Mouse (Mus musculus): ENCODE measurements around the gene Ndufa11. TPM values are rescaled to one million over a fixed set of nuclear protein-coding genes. Genes with fewer than 3 reads are reported as not detected.

Gene Ndufa11
- polyA plus RNA-seq (2015; fragmentation: Nextera tagmentation; extraction: Ambion mirVana): 516 and 531 TPM in 2 replicates

GRCm38 (mm10) chr17:56717363-56718058, at the start of gene Ndufa11, which contains the start of gene Vmac:
Gene Ndufa11 (plus strand): TSS chr17:56717767.
Gene Vmac (minus strand): TSS chr17:56718022.
- peak within 1 kb of the TSS; percentile 91 for H3K27ac ChIP-seq
- H3K9ac ChIP-seq: peak within 1 kb of the TSS; percentile 92
- under 1% methylated on average over 59 of the region's 59 CpGs for WGBS
- peak; percentile 81 for ATAC-seq (replicated peaks)
- peak within 1 kb of the TSS; percentile 79 for H3K4me3 ChIP-seq
- peaks cover 33% of the 10 kb centered on the region for H3K4me1 ChIP-seq
- peaks cover 11% of the 10 kb centered on the region; the same call in 1 of the 2 replicates for H3K36me3 ChIP-seq (replicated peaks)
- peak within 1 kb of the TSS; percentile 84 for H3K4me2 ChIP-seq
- no peaks in the 10 kb centered on the region for H3K27me3 ChIP-seq (replicated peaks)
- H3K9me3 ChIP-seq: no peaks in the 10 kb centered on the region

GRCm38 (mm10) chr17:56668384-56669144, 49.0 kb upstream of the Ndufa11 start:
- H3K4me1 ChIP-seq: peaks cover 7% of the 10 kb centered on the region
- H3K4me2 ChIP-seq: peak overlapping the region; percentile 87
- 0 out of 2 replicates have a peak, but pooled peaks cover 6% of the 10 kb centered on the region for H3K27me3 ChIP-seq (replicated peaks)
- H3K9me3 ChIP-seq: no peaks in the 10 kb centered on the region
- ATAC-seq (replicated peaks): peak; percentile 18
- H3K36me3 ChIP-seq (replicated peaks): no peaks in the 10 kb centered on the region
- peak overlapping the region; percentile 41 for H3K4me3 ChIP-seq
- WGBS: 4% methylated on average over 31 of the region's 31 CpGs
- peak overlapping the region; percentile 51; the same call in 1 of the 2 replicates for H3K9ac ChIP-seq
- no peak overlapping the region for H3K27ac ChIP-seq

DNA sequence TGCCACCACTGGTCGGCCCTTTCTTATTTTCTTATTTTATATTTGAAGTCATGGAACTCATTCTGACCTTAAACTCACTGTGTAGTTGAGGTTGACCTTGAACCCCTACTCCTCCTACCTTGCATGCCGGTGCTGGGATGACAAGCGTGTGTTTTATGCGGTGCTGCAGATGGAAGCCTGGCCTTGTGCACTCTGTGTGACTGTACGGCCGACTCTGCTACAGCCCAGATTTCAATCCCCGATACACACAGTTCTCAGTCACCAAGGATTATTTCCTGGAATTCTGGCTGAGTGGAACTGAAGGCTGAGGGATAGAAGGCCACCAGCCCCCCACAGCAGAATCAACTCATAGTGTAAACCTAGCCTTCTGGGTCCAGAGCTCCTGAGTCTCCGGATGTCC, 47.8 kb upstream of the Ndufa11 start:
- Histone ChIP-seq H3K27me3 (replicated peaks) (0 out of 2 replicates have a peak, but pooled peaks cover 6% of the 10 kb centered on the region), H3K27ac (no peak overlapping the region), H3K36me3 (replicated peaks) (no peaks in the 10 kb centered on the region), H3K4me1 (peaks cover 17% of the 10 kb centered on the region), H3K9me3 (no peaks in the 10 kb centered on the region), H3K9ac (no peak overlapping the region), H3K4me2 (no peak overlapping the region), H3K4me3 (no peak overlapping the region)
- WGBS: 89% methylated on average over 8 of the region's 8 CpGs
- no peak for ATAC-seq (replicated peaks)

DNA sequence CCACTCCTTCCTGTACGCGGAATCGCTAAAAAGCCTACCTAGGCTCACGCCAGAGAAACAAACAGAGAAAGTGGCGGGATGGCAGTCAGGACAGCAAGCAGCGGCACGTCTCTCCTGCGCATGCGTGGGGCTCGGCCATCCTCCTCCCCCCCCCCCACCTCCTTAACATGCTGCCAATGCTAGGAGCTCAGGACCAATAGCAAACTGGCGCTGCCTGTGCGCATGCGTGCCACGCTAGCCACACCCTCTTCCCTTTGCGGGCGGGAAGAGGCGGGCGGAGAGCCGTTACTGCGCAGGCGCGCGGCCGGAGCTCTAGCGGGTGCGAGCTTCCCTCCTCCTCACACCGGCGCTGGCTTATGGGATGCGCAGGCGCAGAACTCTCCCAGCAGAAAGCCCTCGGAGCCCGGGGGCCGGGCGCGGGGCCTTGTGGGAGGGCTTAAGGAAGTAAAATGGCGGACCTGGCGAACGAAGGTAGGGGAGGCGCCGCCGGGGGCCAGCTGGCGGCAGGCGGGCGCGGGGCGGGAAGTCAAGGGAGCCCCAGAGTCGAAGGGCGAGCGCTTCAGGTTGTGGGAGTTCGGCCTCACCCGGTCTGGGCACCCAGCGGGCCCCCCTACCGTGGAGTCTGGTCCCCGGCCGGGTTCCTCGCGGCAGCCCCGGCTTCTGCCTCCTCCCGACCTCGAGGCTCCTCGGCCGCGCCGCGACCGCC, 44.5 kb upstream of the Ndufa11 start, which contains the start of gene Ranbp3:
TSS of gene Ranbp3 (plus strand) at position 354 of the 706 bp plus-strand sequence.
- Histone ChIP-seq H3K4me2 (peak within 1 kb of the TSS; percentile 80), H3K9me3 (no peaks in the 10 kb centered on the region), H3K4me3 (peak within 1 kb of the TSS; percentile 96), H3K36me3 (replicated peaks) (no peaks in the 10 kb centered on the region; the same call in 1 of the 2 replicates), H3K27ac (peak within 1 kb of the TSS; percentile 83), H3K9ac (peak within 1 kb of the TSS; percentile 96), H3K4me1 (peaks cover 45% of the 10 kb centered on the region), H3K27me3 (replicated peaks) (0 out of 2 replicates have a peak, but pooled peaks cover 3% of the 10 kb centered on the region)
- peak; percentile 86 for ATAC-seq (replicated peaks)
- WGBS: under 1% methylated on average over 56 of the region's 66 CpGs

DNA sequence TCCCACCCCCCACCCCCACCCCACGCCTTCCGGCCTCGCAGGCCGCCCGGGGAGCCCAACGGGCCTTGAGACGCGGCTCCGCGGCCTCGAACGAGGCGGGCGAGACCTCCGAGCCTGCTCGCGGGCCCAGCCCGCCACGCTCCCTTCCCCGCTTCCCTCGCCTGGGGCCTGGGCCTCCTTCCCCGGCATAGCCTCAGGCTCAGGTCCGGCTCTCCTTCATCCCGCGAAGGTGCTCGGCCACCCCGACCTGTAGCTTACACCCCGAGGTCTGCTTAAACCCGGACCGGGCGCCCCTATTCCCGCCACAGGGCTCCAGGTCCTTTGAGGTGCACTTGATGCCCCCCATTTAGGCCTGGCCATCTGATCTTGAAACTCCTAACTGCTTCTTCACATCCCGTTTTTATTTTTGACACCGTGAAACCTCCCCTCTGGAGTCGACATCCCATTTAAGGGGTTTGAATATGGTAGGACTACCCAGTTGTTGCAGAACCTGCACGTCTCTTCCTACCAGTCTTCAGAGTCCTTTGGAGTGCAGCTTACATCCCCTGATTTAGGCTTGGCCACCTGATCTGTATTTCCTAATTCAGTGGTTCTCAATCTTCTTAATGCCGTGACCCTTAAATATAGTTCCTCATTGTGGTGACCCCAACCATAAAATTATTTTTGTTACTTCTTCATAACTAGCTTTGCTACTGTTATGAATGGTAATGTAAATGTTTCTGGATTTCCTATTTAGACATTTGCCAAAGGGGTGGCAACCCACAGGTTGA, 43.7 kb upstream of the Ndufa11 start:
- H3K9ac ChIP-seq: peak overlapping the region; percentile 96
- H3K4me2 ChIP-seq: peak overlapping the region; percentile 80
- H3K9me3 ChIP-seq: no peaks in the 10 kb centered on the region
- H3K27ac ChIP-seq: peak overlapping the region; percentile 83
- 1% methylated on average over 37 of the region's 37 CpGs for WGBS
- H3K27me3 ChIP-seq (replicated peaks): no peaks in the 10 kb centered on the region
- H3K4me1 ChIP-seq: peaks cover 42% of the 10 kb centered on the region
- no peaks in the 10 kb centered on the region; the same call in 1 of the 2 replicates for H3K36me3 ChIP-seq (replicated peaks)
- ATAC-seq (replicated peaks): peak; percentile 28; the same call in 1 of the 2 replicates
- H3K4me3 ChIP-seq: peak overlapping the region; percentile 96

DNA sequence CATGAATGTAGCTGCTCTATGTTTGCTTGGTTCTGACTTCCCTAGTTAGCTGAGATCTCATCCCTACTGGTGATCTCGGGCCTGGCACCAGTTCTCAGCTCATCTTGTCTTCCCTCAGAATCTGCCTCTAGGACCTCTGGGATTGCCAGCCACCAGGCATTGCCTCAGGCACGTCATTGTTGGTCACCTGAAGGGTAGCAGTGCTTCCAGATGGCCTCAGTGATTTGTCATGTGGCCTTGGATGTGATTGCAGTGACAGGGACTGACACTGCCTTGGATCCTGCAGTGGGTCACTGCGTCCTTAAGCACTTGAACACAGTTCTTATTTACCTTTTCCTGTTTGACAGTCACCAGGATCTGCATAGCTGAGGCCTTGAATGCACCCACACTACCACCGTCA, 35.8 kb upstream of the Ndufa11 start:
- Histone ChIP-seq H3K4me2 (no peak overlapping the region), H3K36me3 (replicated peaks) (peaks cover 12% of the 10 kb centered on the region), H3K27ac (no peak overlapping the region), H3K9ac (no peak overlapping the region), H3K9me3 (no peaks in the 10 kb centered on the region), H3K4me1 (peaks cover 18% of the 10 kb centered on the region), H3K27me3 (replicated peaks) (no peaks in the 10 kb centered on the region), H3K4me3 (no peak overlapping the region)
- 88% methylated on average over 4 of the region's 4 CpGs for WGBS
- ATAC-seq (replicated peaks): no peak

GRCm38 (mm10) chr17:56682880-56683279, 34.7 kb upstream of the Ndufa11 start:
- Histone ChIP-seq H3K27ac (no peak overlapping the region), H3K4me1 (peaks cover 8% of the 10 kb centered on the region; the same call in 1 of the 2 replicates), H3K4me3 (no peak overlapping the region), H3K36me3 (replicated peaks) (peaks cover 21% of the 10 kb centered on the region), H3K4me2 (no peak overlapping the region), H3K9ac (no peak overlapping the region), H3K9me3 (no peaks in the 10 kb centered on the region), H3K27me3 (replicated peaks) (no peaks in the 10 kb centered on the region)
- no peak for ATAC-seq (replicated peaks)
- 78% methylated on average over 3 of the region's 3 CpGs for WGBS

- no peak overlapping the region for H3K27ac ChIP-seq
- peaks cover 8% of the 10 kb centered on the region; the same call in 1 of the 2 replicates for H3K4me1 ChIP-seq
- WGBS: 86% methylated on average over 5 of the region's 5 CpGs
- no peaks in the 10 kb centered on the region for H3K27me3 ChIP-seq (replicated peaks)
- ATAC-seq (replicated peaks): no peak
- peaks cover 22% of the 10 kb centered on the region for H3K36me3 ChIP-seq (replicated peaks)
- H3K4me2 ChIP-seq: no peak overlapping the region
- no peak overlapping the region for H3K9ac ChIP-seq
- H3K4me3 ChIP-seq: no peak overlapping the region
- no peaks in the 10 kb centered on the region for H3K9me3 ChIP-seq
Measured at GRCm38 (mm10) chr17:56683546-56684140, 33.9 kb upstream of the Ndufa11 start.

GRCm38 (mm10) chr17:56684649-56685048, 32.9 kb upstream of the Ndufa11 start:
- peaks cover 26% of the 10 kb centered on the region for H3K36me3 ChIP-seq (replicated peaks)
- no peaks in the 10 kb centered on the region for H3K27me3 ChIP-seq (replicated peaks)
- no peak overlapping the region for H3K4me2 ChIP-seq
- H3K4me1 ChIP-seq: peaks cover 6% of the 10 kb centered on the region; the same call in 1 of the 2 replicates
- H3K9ac ChIP-seq: no peak overlapping the region
- H3K9me3 ChIP-seq: no peaks in the 10 kb centered on the region
- no peak overlapping the region for H3K4me3 ChIP-seq
- ATAC-seq (replicated peaks): no peak
- 86% methylated on average over 2 of the region's 2 CpGs for WGBS
- no peak overlapping the region for H3K27ac ChIP-seq

GRCm38 (mm10) chr17:56686801-56687200, 30.8 kb upstream of the Ndufa11 start:
- H3K9me3 ChIP-seq: no peaks in the 10 kb centered on the region
- no peak overlapping the region for H3K9ac ChIP-seq
- H3K4me2 ChIP-seq: no peak overlapping the region
- no peak overlapping the region for H3K4me3 ChIP-seq
- 85% methylated on average over 3 of the region's 4 CpGs for WGBS
- ATAC-seq (replicated peaks): no peak
- no peak overlapping the region for H3K27ac ChIP-seq
- no peaks in the 10 kb centered on the region for H3K27me3 ChIP-seq (replicated peaks)
- peaks cover 5% of the 10 kb centered on the region; the same call in 1 of the 2 replicates for H3K4me1 ChIP-seq
- peaks cover 30% of the 10 kb centered on the region for H3K36me3 ChIP-seq (replicated peaks)

- H3K27me3 ChIP-seq (replicated peaks): no peaks in the 10 kb centered on the region
- H3K4me2 ChIP-seq: no peak overlapping the region
- peaks cover 7% of the 10 kb centered on the region; the same call in 1 of the 2 replicates for H3K4me1 ChIP-seq
- H3K9me3 ChIP-seq: no peaks in the 10 kb centered on the region
- H3K9ac ChIP-seq: no peak overlapping the region
- H3K4me3 ChIP-seq: no peak overlapping the region
- H3K36me3 ChIP-seq (replicated peaks): peaks cover 27% of the 10 kb centered on the region
- no peak for ATAC-seq (replicated peaks)
- no peak overlapping the region for H3K27ac ChIP-seq
Measured at GRCm38 (mm10) chr17:56688045-56688444, 29.5 kb upstream of the Ndufa11 start.
